Mouse (Mus musculus) kidney, postnatal 4 days (tissue): Measurements from ENCODE around the gene Tox3.

Source experiments
- DNase-seq, 2 experiments: peaks; one replicate each; pipeline ENCODE4 v3.0.0; 2021; ENCODE audit warnings: mixed read lengths in 2 of 2

The Tox3 gene

GRCm38 (mm10) chr8:90323824-90324223, 24.3 kb downstream of the Tox3 start:
- DNase-seq, result no peak

DNA sequence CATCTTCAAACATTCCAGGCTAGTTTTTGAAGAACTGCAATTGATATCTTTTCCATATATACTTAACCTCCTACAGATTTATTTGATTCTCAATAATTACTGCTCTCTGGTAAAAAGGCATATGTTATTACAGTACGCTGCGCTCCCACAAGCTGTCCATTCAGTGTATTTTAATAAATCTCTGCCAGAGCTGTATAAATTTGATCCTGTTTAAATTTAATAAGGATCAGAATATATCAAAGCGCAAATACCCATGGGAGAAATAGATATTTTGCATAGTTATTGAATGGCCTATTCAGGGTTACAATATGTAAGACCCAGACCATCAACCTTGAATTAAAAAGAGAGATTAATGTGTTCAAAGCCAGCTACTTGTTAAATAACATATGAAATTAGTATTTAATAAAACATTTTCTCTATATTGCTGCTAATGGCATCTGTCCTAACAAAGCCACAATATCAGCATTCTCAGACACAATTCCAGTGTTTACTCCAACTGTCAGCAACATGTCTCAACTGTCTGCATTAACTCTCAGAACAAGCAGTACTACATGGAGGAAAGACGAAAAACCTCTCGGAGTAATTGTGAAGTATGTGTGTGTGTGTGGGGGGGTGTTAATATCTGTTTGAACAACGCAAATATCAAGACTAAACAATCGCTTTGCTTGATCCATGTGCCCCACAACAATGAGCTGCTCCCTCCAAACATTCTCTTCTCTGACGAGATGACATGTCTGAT, 25.3 kb downstream of the Tox3 start:
- no peak for DNase-seq

DNA sequence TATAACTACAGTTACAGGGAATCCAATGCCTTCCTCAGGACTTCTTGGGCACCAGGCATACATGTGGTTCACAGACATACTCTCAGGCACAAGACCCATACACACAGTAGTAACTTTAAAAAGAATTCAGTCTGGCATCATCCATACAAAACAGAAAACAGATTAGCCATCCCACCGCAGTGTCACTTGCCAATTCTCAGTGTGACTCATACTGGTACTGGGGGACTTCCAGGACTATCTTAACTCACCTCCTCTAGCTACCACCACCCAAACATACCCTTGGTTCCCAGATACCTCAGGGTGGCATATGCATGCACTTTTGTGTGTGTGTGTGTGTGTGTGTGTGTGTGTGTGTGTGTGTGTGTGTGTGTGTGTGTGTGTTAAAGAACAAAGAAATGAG, 26.9 kb downstream of the Tox3 start:
- DNase-seq, result no peak

- DNase-seq, result no peak
Measured at GRCm38 (mm10) chr8:90314312-90314711, 33.8 kb downstream of the Tox3 start.

- DNase-seq, result peak in 1 of 2 experiments; percentile 13
Measured at GRCm38 (mm10) chr8:90302951-90303350, 45.2 kb downstream of the Tox3 start.

DNA sequence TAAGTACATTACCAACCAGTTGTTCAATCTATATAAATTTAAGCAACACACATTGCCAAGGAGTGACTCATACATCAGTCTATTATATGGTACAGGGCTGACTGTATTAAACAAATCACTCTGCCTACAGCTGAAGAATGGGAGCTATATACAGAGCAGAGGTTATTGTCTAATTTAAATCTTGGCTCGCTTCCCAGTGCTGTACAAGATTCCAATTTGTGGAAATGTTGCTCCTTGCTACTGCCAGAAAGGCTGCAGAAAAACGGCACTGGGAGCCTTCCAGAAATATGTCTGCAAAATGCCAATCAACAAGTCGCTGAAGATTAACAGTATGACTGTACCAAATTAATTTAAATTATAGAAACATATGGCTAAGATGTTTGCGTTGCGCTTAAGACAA, 45.9 kb downstream of the Tox3 start:
- DNase-seq, result peak in 1 of 2 experiments; percentile 8

- DNase-seq, result no peak
Measured at GRCm38 (mm10) chr8:90301543-90301942, 46.6 kb downstream of the Tox3 start.

GRCm38 (mm10) chr8:90300973-90301372, 47.2 kb downstream of the Tox3 start:
- DNase-seq, result no peak

GRCm38 (mm10) chr8:90294061-90294460, 54.1 kb downstream of the Tox3 start:
- DNase-seq, result no peak

GRCm38 (mm10) chr8:90290811-90291210, 57.3 kb downstream of the Tox3 start:
- DNase-seq, result no peak

DNA sequence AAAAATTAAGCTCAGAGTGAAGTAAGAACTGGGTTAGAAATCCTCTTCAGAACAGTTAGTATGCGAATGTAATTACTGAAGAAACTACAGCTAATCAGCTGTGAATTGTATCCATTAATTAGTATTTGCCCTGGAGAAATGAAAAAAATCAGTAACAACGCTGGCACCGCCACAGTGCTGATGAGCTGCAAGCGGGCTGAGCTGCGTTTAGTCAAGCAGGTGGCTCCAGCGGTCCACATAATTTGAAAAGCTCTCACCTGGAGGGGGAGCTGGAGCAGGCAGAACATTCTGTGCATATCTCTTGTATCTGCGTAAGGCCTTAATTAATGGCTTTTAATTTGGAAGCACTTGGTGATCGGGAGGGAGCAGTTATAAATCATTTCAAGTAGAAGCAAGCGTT, 71.4 kb downstream of the Tox3 start:
- DNase-seq, result peak in 1 of 2 experiments; percentile 16

DNA sequence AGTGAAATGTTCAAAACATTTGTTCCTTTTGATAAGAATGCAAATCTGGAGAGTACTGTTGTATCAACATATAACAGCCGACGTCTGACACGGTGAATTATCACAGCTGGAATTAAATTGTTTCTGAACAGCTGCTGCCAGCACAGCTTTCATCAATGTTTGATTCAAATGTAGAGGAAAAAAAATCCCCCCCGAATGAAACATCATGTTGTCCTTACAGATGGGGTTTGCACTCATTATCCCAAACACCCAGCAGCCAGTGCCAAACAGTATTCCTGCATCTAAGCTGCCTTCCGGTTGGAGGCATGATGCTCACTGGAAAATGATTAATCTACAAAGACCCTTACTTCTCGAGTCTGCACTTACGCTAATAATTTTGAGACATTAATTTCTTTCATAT, 75.0 kb downstream of the Tox3 start:
- peak; percentile 7 to 8 for DNase-seq

DNA sequence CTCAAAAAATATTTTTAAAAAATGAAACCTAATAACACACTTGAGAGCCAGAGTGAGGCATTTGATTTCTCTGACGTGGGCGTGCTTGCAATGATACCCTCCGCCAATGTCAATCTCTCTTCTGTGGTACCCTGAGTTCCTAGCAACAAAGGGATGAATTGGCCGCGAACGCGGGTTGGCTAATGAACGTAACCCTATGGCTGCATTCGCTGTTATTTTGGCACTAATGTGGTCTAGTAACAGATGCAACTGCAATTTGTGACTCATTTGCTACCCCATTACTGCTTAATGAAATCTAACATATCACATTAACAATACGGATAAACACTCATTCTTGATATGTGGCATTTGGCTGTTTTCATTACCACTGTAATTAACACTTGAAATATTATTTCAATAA, 76.2 kb downstream of the Tox3 start:
- DNase-seq, result no peak

DNA sequence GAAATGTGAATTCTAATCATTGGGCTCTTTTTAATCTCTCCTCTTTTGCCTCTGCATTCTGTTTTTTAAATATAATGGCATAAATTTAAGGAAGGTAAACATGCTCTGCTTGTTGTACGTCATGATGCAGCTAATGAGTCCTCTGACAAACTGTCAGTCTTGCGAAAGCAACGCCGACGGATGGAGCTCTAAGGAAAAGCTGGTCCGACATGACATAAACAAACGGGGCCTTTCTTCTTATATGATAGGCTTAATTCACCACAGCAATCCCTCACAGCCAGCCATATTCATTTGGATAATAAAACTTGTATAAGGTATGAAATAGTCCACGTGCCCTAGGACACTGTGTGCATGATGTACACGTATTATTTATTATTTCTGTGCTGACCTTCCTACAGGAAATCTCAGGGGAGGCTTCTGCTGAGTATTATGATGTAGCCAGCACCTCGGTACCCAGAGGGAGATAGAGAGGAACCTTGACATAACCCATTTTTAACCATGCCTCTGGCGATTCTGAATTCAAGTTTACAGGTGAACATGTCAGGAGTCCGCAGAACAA, 80.4 kb downstream of the Tox3 start:
- no peak for DNase-seq

DNA sequence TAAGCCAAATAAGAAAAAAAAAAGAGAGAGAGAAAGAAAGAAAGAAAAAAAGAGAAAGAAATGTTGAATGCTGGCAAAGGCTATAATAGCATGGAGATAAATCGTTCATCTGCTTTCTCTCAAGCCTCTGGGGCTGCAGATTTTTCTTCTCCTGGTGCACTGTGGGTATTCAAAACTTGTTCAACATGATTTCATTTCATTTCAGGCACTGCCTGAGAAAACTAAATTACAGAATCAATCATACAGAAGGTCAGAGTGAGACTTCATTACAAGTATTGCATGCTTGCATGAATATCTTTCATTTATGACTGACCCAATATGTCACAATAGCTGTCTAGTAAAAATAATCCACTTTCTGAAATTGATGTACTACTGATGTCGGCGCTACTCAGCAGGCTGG, 81.2 kb downstream of the Tox3 start:
- no peak for DNase-seq

- no peak for DNase-seq
Measured at GRCm38 (mm10) chr8:90266239-90266638, 81.9 kb downstream of the Tox3 start.

GRCm38 (mm10) chr8:90254158-90254867, 93.8 kb downstream of the Tox3 start:
- peak; percentile 54 to 68 for DNase-seq

DNA sequence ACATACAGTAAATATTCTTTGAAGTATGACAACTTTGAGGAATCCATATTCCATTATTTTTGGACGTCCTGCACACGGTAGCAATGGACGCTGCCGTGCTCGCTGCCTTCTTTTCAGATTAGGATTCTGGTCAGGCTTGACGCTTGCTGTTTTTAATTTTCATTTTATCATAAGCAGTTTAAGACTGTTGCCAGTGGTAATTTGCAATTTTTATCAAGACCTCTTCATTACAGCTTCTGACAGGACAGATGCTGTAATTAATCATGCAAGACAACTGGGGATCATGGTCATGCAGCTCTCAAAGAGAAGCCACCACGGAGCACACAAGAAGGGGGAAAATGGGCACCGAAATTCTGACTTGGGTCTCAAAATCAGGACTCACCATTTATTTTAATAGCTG, 101.8 kb downstream of the Tox3 start:
- no peak for DNase-seq

- no peak for DNase-seq
Measured at GRCm38 (mm10) chr8:90245828-90246227, 102.3 kb downstream of the Tox3 start.

GRCm38 (mm10) chr8:90245187-90245586, 103.0 kb downstream of the Tox3 start:
- DNase-seq, result no peak

GRCm38 (mm10) chr8:90244458-90245145, 103.5 kb downstream of the Tox3 start:
- peak in 1 of 2 experiments; percentile 31 for DNase-seq

- no peak for DNase-seq
Measured at GRCm38 (mm10) chr8:90243957-90244356, 104.2 kb downstream of the Tox3 start.

GRCm38 (mm10) chr8:90242351-90242750, 105.8 kb downstream of the Tox3 start:
- DNase-seq, result no peak
